Mouse (Mus musculus) spleen, postnatal 4 days (tissue): ENCODE measurements at regions not wholly inside any gene's neighbourhood (a gene's known extent, or its start where the extent isn't known, plus 50 kb on each side); places are given as distances from the start of the nearest gene placed in this dataset.
A peak's percentile ranks its signal among the peaks of the same experiment; 100 is the strongest.
"Not testable (repeated sequence)": the region's sequence is repeated elsewhere in the genome, so short reads cannot be mapped to it uniquely, and the experiment has no call there.

Source experiments
- DNase-seq, 2 experiments: peaks; one replicate each; pipeline ENCODE4 v3.0.0; 2022; ENCODE audit warnings: low spot score in 2 of 2

DNA sequence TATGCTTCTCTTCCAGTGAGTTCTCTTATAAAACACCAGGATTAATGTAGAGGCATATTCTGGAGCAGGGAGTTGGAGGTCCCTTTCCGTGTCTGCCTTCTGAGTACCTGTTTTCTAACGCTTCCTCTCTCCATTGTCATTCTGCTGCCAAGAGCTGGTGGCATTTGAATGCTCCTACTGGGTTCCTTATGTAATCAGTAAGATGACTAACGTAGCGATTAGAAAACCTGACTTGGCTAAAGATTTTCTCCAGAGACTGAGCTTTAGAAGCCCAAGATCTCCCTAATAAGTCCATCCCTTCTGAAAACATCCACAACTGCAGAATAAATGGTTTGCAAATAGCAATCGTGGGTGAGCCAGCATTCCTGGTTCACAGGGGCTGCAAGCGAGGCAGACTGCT is 174.5 kb downstream of the Dhx15 start:
- no peak for DNase-seq

- DNase-seq, result no peak
Measured at GRCm38 (mm10) chr5:52010426-52010825, 179.9 kb downstream of the Dhx15 start.

GRCm38 (mm10) chr5:52008942-52009341 is 181.4 kb downstream of the Dhx15 start:
- DNase-seq, result no peak

DNA sequence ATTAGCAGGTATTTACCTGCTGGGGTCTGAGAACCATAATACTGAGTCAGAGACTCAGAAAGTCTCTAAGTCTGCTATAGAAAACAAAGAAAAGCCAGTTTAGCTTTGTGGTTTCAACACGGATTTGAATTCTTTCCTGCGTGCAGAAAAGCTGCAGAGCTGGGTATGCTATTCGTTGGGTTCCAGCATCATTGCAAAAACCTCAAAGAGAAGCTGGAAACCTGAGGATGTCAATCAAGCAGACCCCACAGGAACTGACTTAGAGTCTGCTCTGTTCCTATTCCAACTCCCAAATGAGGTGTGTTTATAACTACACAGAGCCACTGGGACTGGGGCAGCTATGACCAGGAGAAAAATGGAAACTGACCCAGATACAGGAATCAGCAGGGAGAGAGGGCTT is 183.5 kb downstream of the Dhx15 start:
- DNase-seq, result no peak

DNA sequence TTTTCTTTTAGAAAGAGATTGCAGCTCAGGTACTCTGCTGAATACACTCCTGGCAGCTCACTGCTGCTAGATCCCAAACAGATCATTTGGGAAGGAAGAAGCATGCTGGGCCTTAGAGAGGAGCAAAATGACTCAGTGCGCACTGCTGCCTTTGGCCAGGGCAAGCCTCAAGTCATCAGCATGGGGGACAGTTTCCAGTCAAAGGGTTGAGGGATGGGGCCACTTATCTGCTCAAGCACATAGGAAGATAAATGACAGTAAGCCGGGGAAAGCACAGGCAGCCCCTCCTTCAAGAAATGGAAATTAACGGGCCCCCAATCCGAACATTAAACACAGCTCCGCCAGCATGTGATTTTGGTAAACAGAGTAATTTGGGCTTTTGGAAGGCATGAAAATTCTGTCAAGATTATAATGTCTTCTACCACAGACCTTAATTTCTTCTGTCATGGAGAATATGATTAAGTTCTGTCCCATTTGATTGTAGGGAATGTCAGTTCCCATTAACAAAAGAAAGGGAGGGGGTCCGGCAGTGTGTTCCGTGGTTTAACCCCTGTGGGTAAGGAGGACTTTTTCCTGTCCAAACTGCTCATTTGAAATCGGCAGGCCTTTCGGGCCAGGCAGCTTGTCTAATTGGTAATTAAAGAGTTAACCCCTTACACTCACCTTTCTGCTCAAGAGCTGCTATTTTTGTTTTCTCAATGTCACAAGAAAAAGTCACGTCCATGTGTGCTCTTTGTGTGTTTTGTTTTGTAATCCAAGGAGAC is 199.3 kb downstream of the Dhx15 start:
- DNase-seq, result no peak

- peak in 1 of 2 experiments; percentile 23 for DNase-seq
Measured at GRCm38 (mm10) chr5:51989396-51989795, 200.9 kb downstream of the Dhx15 start.

DNA sequence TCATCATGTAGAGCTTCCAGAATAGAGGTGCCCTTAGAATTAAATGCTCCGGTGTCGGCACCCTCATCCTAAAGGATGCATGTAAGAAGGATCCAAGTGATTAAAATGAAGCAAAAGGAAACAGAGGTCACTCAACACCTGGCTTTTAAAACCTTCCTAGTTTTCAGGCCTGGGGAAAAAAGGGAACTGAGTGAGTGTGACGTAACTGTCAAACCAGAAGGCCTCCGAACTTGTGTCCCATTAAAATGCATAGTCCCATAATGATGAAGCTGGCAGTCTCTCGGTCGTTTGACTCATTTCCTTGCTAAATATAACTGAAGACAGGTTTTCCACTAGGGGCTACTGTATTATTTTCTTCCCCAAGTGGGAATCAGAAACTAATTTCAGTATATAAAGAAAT is 201.4 kb downstream of the Dhx15 start:
- no peak for DNase-seq

- DNase-seq, result no peak
Measured at GRCm38 (mm10) chr5:51984966-51985365, 205.3 kb downstream of the Dhx15 start.

GRCm38 (mm10) chr5:51982780-51983179 is 207.5 kb downstream of the Dhx15 start:
- DNase-seq, result no peak

DNA sequence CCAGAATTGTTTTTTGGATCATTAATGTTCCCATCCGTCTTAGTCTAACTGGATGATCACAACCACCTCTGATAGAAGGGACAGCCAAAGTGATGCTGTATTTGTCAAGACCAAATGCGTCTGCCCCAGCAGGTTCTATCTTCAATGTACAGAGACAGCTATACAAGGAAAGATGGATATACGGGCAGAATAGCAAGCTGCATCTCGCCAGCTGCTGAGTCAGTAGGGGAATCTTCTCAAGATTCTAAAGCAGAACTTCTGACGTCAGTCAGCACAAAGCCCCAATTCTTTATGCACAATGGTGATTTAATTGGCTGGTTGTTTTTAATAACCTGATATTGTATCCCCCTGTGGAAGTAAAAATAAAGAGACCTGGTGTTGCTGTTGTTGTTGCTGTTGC is 209.4 kb downstream of the Dhx15 start:
- DNase-seq, result no peak

- DNase-seq, result peak in 1 of 2 experiments; percentile 27
Measured at GRCm38 (mm10) chr5:51952499-51952898, 237.8 kb downstream of the Dhx15 start.

DNA sequence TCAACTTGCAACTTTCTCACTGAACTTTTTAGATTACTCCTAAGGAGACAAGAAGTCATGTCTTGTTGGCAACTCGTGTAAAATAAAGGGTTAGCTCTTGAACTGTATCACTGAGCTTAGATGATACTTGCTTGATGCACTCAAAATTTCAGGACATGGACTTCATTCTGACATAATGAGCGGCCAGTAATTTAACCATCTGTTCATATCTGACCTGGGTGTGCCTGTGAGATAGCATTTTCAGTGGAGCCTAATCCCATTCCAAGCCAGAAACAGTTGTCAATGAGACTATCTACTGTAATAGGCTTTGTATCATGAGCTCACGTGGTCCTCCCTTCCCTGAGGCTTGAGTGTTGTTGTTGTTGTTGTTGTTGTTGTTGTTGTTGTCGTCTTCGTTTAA is 240.3 kb downstream of the Dhx15 start:
- peak in 1 of 2 experiments; percentile 23 for DNase-seq

- DNase-seq, result no peak
Measured at GRCm38 (mm10) chr5:51946062-51946461, 244.3 kb downstream of the Dhx15 start.

GRCm38 (mm10) chr5:51941925-51942291 is 248.4 kb downstream of the Dhx15 start:
- DNase-seq, result not testable (repeated sequence)

DNA sequence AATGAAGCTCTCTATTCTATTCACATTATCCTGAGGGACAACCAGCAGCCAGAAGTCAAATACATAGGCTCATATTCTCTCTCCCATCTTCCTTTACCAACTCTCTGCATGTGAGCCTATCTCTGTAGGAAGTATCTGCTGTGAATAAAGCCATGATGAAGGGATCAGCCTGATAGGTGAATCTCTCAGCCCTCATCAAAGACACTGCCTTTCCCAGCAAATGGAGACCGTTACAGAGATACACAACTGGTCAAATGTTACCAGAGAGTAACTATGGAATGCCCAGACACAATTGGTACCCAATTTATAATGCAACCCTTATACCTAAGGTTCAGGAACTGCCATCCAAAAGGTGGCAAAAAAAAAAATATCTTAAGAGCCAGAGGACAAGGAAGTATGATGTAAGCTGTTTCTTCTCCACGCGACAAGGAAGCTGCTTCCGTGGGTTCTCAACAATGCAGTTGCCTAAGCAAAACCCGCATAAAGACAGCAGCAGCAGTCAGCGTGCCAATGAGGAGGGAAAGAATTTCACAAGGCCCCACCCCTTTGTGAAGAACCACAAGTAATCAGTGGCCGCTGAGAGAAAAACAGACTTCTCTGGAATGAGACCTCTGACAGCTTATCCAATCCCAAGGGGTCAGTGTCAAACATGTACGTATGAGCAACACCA is 248.9 kb downstream of the Dhx15 start:
- DNase-seq, result peak in 1 of 2 experiments; percentile 24

DNA sequence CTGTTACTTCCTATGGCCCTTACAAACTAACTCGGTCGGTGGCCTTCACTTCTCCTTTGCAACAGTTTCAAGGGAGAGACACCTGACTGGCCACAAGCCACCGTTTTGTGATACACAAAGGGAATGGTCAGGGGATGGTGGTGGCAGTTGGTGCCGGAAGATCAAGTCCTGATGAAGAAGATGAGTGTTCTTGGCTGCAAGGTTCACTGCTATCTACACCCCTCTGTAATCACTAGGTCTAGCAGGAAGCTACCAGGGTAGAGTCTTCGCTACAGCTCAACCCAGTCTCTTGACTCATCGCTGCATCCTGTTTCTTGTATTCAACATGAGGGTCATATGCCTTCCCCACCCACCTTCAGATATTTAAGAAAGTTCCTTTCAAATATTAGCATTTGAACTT is 251.5 kb downstream of the Dhx15 start:
- DNase-seq, result no peak

DNA sequence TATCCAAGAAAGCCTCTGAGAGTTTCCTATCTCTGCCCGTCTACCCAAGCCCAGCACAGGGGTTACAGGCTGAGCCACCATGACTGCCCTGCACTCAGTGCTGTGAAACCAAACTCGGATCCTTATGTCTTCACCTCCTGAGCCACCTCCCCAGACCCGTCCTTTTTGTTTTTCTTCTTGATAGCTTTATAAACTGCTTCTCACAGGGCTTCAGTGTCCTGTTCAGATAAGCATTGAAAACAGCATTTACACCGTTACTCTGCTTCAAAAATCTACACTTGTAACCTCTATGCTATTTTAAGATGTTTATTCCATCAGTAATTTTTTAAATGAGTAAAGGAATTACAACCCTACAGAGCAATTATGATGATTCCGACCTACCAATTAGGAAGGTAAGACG is 253.0 kb downstream of the Dhx15 start:
- no peak for DNase-seq

DNA sequence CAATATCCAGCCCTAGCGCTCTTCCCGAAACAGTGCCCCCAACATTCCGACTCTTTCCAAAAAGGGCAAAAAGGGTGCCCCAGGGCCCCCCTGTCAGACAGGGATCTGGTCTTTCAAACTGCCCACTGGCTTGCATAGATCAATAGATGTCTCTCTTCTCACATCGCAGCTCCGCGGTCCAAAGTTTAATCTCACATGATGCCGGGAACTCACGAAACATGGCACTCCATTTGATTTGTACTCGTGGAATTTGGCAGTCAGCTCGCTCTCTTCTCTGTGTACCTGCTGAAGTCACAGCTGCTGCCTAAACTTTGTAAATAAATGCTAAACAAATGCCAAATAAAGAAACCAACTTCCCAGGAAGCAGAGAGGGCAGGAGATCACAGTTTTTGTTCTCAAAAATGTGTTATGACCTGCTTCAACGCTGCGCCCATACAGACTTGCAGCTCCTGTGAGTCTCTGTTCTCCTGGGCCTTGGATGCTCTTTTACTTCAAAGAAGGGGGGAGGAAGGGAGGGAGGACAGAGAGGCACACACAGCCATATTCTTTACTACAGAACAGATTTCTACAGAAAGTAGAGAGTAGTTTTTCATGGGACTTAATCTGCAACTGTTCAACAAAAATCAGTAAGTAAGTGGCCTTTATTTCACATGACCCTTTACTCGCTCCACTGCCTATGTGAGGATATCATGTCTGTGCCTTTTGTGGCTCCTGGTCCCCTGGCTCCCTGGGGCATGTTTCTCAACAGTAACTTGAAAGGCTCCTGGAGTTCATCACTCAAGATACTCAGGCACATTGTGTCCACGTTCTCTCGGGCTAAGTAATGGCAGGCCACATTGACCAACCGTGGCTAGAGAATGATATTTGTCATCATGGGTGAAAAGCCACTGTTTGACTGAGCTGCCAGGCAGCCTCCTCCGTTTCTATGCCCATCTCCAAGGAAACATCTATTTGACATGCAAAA is 254.6 kb downstream of the Dhx15 start:
- DNase-seq, result no peak

DNA sequence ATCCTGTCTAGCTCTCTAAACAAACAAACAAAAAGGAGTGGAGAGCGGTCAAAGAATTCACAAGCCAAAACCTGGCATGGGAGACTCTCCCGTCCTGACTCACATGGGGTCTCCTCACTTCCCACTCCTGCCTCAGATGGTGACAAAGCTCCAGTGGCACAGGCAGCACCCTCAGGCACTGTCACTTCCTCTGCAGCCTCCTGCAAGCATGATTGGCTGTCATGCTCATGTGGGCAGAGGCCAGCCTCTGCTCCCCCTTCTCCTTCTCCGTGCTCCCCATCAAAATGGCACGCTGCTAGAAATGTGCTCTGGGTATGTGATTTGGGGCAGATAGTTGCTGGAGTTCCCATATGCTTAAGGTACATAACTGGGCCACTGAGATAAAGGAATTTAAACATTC is 255.4 kb downstream of the Dhx15 start:
- DNase-seq, result no peak

- DNase-seq, result no peak
Measured at GRCm38 (mm10) chr5:51933331-51933730, 257.0 kb downstream of the Dhx15 start.

DNA sequence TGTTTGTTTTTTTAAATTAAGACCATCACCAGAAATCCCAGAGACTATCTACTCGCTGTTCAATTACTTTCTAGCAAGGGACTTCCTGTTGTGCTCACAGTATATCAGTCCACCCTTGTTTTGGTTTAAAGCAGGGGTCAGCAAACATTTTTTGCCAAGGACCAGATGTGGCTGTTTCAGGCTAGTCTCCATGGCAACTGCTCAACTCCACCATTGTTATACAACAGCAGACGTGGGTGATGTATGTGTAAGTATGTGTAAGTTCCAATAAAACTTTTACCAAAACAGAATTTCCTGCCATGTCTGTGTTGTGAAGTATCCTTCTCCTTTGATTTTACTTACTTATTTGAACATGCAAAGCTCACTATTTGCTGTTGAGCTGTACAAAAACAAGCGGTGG is 259.9 kb downstream of the Dhx15 start:
- DNase-seq, result no peak

DNA sequence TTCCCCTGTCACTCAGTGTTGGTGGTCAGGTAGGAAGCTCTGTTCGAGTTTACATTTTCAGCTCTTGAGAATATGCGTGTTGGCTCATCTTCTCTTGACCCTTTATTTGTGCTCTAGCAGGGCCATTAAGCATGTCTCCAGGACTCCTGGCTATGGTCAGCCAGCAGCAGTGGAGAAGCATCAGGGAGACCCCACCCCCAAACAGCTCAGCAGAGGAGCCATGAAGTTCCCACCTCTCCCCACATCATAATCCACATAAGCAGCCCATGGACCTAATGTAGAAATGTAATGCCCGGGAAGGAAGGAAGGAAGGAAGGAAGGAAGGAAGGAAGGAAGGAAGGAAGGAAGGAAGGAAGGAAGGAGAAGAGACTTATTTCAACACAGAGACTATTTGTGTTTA is 261.5 kb downstream of the Dhx15 start:
- no peak for DNase-seq
